Comparison of ENCODE assay signal across 12 mouse cellular contexts in the genomic region with DNA sequence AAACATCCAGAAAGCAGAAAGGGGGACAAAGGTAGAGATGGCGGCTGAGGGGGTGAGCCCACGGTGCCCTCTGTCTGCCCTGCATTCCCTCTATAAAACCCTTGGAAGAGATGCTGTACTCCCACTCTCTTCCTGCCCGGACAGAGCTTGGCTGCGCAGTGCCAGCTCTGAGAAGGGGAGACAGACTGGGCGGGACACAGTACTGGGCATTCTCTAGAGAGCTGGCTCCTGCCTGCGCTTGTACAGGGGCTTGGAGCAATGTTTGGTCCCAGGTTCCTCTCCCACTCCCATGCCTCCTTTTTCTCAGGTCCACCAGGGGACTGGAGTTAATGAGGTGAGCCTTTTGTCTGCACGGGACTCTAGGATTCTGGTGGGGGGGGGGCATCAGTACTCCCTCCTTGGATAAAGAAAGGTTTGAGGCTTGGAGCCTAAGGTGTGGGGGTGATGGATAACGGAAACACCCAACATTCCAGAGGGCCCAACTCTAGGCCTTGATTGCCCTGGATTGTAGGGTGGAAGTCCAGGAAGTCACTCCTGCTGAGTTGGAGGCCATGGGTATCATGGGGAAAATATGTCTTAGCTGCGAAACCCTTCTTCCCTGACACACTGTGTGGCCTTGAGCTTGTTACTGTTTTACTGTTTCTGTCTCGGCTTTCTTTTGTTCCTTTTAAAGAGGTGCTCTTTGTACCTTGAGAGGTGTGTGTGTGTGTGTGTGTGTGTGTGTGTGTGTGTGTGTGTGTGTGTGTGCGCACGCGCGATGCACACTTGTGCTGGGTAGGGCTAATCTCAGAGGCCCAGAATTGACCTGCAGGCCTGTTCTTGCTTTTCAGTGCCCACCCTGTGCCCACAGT. TPM values are rescaled to one million over a fixed set of nuclear protein-coding genes. Genes with fewer than 3 reads are reported as not detected.
A peak's percentile ranks its signal among the peaks of the same experiment; 100 is the strongest.
DNase-seq lines count a peak whose midpoint lies in the region; ATAC-seq and TF ChIP-seq lines count a peak whose summit lies in the region.
"Had no signal": no experiment of that assay in that cellular context is flagged by ENCODE, and none has a peak within 500 bp of the region (broad histone marks: within the 10 kb centered on the region; RNA-seq: fewer than 3 reads in every experiment).

No protein-coding gene starts in this region.

- H3K4me2 ChIP-seq in kidney, postnatal 0 days (ENCODE audit: low read length), result no peak overlapping the region
- no peak overlapping the region for H3K4me2 ChIP-seq in kidney, embryonic 14.5 days (replicated peaks; ENCODE audit: low read depth, low read length)
- H3K4me2 ChIP-seq in embryonic facial prominence, embryonic 14.5 days (ENCODE audit: low read depth, low read length), result no peak overlapping the region
- H3K4me2 ChIP-seq in intestine, embryonic 15.5 days (replicated peaks), result no peak overlapping the region
- H3K4me2 ChIP-seq in neural tube, embryonic 14.5 days (ENCODE audit: low read depth, low read length), result no peak overlapping the region
- H3K4me2 ChIP-seq: heart, embryonic 13.5 days; stomach, embryonic 15.5 days had no signal

- no peaks in the 10 kb centered on the region for H3K9me3 ChIP-seq in kidney, postnatal 0 days (replicated peaks; ENCODE audit: low read length)
- H3K9me3 ChIP-seq in kidney, embryonic 14.5 days (ENCODE audit: control insufficient read depth, low read length), result 0 out of 2 replicates have a peak, but pooled peaks cover 2% of the 10 kb centered on the region
- H3K9me3 ChIP-seq in embryonic facial prominence, embryonic 14.5 days (ENCODE audit: control insufficient read depth, low read length), result no peaks in the 10 kb centered on the region
- H3K9me3 ChIP-seq in intestine, embryonic 15.5 days, result no peaks in the 10 kb centered on the region
- no peaks in the 10 kb centered on the region for H3K9me3 ChIP-seq in neural tube, embryonic 14.5 days (ENCODE audit: control insufficient read depth, low read length)
- H3K9me3 ChIP-seq: heart, embryonic 13.5 days; stomach, embryonic 15.5 days had no signal

- no peak overlapping the region for H3K9ac ChIP-seq in kidney, postnatal 0 days (ENCODE audit: low read depth, low read length)
- no peak overlapping the region for H3K9ac ChIP-seq in kidney, embryonic 14.5 days (ENCODE audit: low read depth, low read length)
- no peak overlapping the region for H3K9ac ChIP-seq in embryonic facial prominence, embryonic 14.5 days (ENCODE audit: low read depth, low read length)
- no peak overlapping the region for H3K9ac ChIP-seq in intestine, embryonic 15.5 days
- no peak overlapping the region for H3K9ac ChIP-seq in neural tube, embryonic 14.5 days (replicated peaks; ENCODE audit: low read depth, low read length)
- H3K9ac ChIP-seq: heart, embryonic 13.5 days; stomach, embryonic 15.5 days had no signal

- no peaks in the 10 kb centered on the region for H3K4me1 ChIP-seq in kidney, postnatal 0 days (replicated peaks; ENCODE audit: insufficient read depth, low read length)
- H3K4me1 ChIP-seq in kidney, embryonic 14.5 days (ENCODE audit: control insufficient read depth, insufficient read depth, low read length), result no peaks in the 10 kb centered on the region; the same call in 1 of the 2 replicates
- peaks cover 7% of the 10 kb centered on the region for H3K4me1 ChIP-seq in embryonic facial prominence, embryonic 14.5 days (ENCODE audit: control insufficient read depth, insufficient read depth, low read length)
- H3K4me1 ChIP-seq in intestine, embryonic 15.5 days (replicated peaks), result peaks cover 30% of the 10 kb centered on the region
- peaks cover 9% of the 10 kb centered on the region; the same call in 1 of the 2 replicates for H3K4me1 ChIP-seq in neural tube, embryonic 14.5 days (ENCODE audit: control insufficient read depth, insufficient read depth, low read length)

- DNase-seq in kidney, postnatal 0 days (ENCODE audit: low spot score), result no peak
- DNase-seq in embryonic facial prominence, embryonic 14.5 days (ENCODE audit: low spot score), result no peak
- DNase-seq in gastrocnemius, postnatal 36 days, result no peak
- DNase-seq in gastrocnemius, postnatal 4 days (ENCODE audit: low spot score in 2 of 2), result no peak
- no peak for DNase-seq in heart, postnatal 14 days
- DNase-seq: liver; right cerebral cortex, adult 18-20 months had no signal

- ATAC-seq in kidney, postnatal 0 days (replicated peaks; ENCODE audit: low FRiP score, low read depth), result 0 out of 2 replicates have a peak, but pooled peaks have one; percentile 23
- no peak for ATAC-seq in kidney, embryonic 14.5 days (ENCODE audit: low FRiP score, low TSS enrichment)
- ATAC-seq in embryonic facial prominence, embryonic 14.5 days (ENCODE audit: low read depth), result no peak
- peak; percentile 51 for ATAC-seq in intestine, embryonic 15.5 days
- ATAC-seq in neural tube, embryonic 14.5 days (ENCODE audit: low read depth), result 0 out of 2 replicates have a peak, but pooled peaks have one; percentile 50

- no peaks in the 10 kb centered on the region for H3K36me3 ChIP-seq in kidney, postnatal 0 days (ENCODE audit: insufficient read depth, low read length)
- peaks cover 3% of the 10 kb centered on the region; the same call in 1 of the 2 replicates for H3K36me3 ChIP-seq in kidney, embryonic 14.5 days (ENCODE audit: control insufficient read depth, insufficient read depth, low read length)
- H3K36me3 ChIP-seq in embryonic facial prominence, embryonic 14.5 days (ENCODE audit: control insufficient read depth, insufficient read depth, low read length), result peaks cover 74% of the 10 kb centered on the region
- H3K36me3 ChIP-seq in intestine, embryonic 15.5 days, result peaks cover 2% of the 10 kb centered on the region; the same call in 1 of the 2 replicates
- no peaks in the 10 kb centered on the region for H3K36me3 ChIP-seq in neural tube, embryonic 14.5 days (ENCODE audit: control insufficient read depth, insufficient read depth, low read length)

- H3K27me3 ChIP-seq in kidney, postnatal 0 days (ENCODE audit: insufficient read depth, low read length), result no peaks in the 10 kb centered on the region
- no peaks in the 10 kb centered on the region for H3K27me3 ChIP-seq in kidney, embryonic 14.5 days (ENCODE audit: control insufficient read depth, insufficient read depth, low read length)
- no peaks in the 10 kb centered on the region for H3K27me3 ChIP-seq in embryonic facial prominence, embryonic 14.5 days (replicated peaks; ENCODE audit: control insufficient read depth, insufficient read depth, low read length)
- H3K27me3 ChIP-seq in intestine, embryonic 15.5 days (replicated peaks), result no peaks in the 10 kb centered on the region
- no peaks in the 10 kb centered on the region for H3K27me3 ChIP-seq in neural tube, embryonic 14.5 days (ENCODE audit: control insufficient read depth, insufficient read depth, low read length)
- H3K27me3 ChIP-seq: stomach, embryonic 15.5 days had no signal

- no peak overlapping the region for H3K4me3 ChIP-seq in kidney, postnatal 0 days (replicated peaks; ENCODE audit: low read depth, low read length)
- no peak overlapping the region for H3K4me3 ChIP-seq in kidney, embryonic 14.5 days (ENCODE audit: low read length)
- no peak overlapping the region for H3K4me3 ChIP-seq in embryonic facial prominence, embryonic 14.5 days (ENCODE audit: low read depth, low read length)
- H3K4me3 ChIP-seq in intestine, embryonic 15.5 days (replicated peaks), result no peak overlapping the region
- H3K4me3 ChIP-seq in neural tube, embryonic 14.5 days (ENCODE audit: low read depth, low read length), result no peak overlapping the region
- H3K4me3 ChIP-seq: heart, embryonic 13.5 days; stomach, embryonic 15.5 days had no signal

- H3K27ac ChIP-seq in kidney, postnatal 0 days, result 0 out of 2 replicates have a peak overlapping the region, but pooled peaks have one; percentile 13
- no peak overlapping the region for H3K27ac ChIP-seq in kidney, embryonic 14.5 days (ENCODE audit: low read depth, low read length)
- H3K27ac ChIP-seq in embryonic facial prominence, embryonic 14.5 days (replicated peaks; ENCODE audit: low read depth, low read length), result peak overlapping the region; percentile 72
- peak overlapping the region; percentile 58 for H3K27ac ChIP-seq in intestine, embryonic 15.5 days
- no peak overlapping the region for H3K27ac ChIP-seq in neural tube, embryonic 14.5 days (ENCODE audit: low read depth, low read length)
- H3K27ac ChIP-seq: heart, embryonic 13.5 days; stomach, embryonic 15.5 days had no signal

- TF ChIP-seq CTCF in kidney, postnatal 0 days (IDR thresholded peaks at IDR 0.05; ENCODE audit: low read depth), result no peak

- intact Hi-C loops in gastrocnemius, postnatal 36 days (cut with DNase I), result no loop called here
- intact Hi-C loops in heart, postnatal 14 days (cut with DNase I), result no loop called here

- WGBS in kidney, postnatal 0 days, result 67% methylated on average over 14 of the region's 14 CpGs
- WGBS in kidney, embryonic 14.5 days, result 75% methylated on average over 14 of the region's 14 CpGs
- 78% methylated on average over 14 of the region's 14 CpGs for WGBS in embryonic facial prominence, embryonic 14.5 days
- WGBS in intestine, embryonic 15.5 days, result 66% methylated on average over 14 of the region's 14 CpGs
- 72% methylated on average over 14 of the region's 14 CpGs for WGBS in neural tube, embryonic 14.5 days

RNA-seq across cellular contexts. Expression of a gene that starts 7.7 kb away (rescaled TPM):
- 38.6 TPM in 2 replicates for polyA plus RNA-seq in kidney, postnatal 0 days (2015; fragmentation: Nextera tagmentation; extraction: Ambion mirVana)
- polyA plus RNA-seq in kidney, embryonic 14.5 days (2014; fragmentation: Nextera tagmentation; extraction: Ambion mirVana), result 27.6 and 28.1 TPM in 2 replicates
- 180 and 188 TPM in 2 replicates for polyA plus RNA-seq in embryonic facial prominence, embryonic 14.5 days (2014; fragmentation: Nextera tagmentation; extraction: Ambion mirVana)
- 60.0 and 63.0 TPM in 2 replicates for polyA plus RNA-seq in intestine, embryonic 15.5 days (2015; fragmentation: Nextera tagmentation; extraction: Ambion mirVana)
- polyA plus RNA-seq in neural tube, embryonic 14.5 days (2014; fragmentation: Nextera tagmentation; extraction: Ambion mirVana), result 5.8 and 18.2 TPM in 2 replicates
- total RNA-seq in gastrocnemius, postnatal 36 days (2021), result 1 to 10 TPM; 6.9 to 7.7 TPM
- total RNA-seq in gastrocnemius, postnatal 4 days (2021), result 100 to 1,000 TPM; 125 to 153 TPM
- total RNA-seq in heart, postnatal 14 days (2021), result 10 to 100 TPM; 13.9 to 19.7 TPM

RNA-seq across cellular contexts. Expression of a gene that starts 47.0 kb away (rescaled TPM):
- 73.6 and 77.6 TPM in 2 replicates for polyA plus RNA-seq in kidney, postnatal 0 days (2015; fragmentation: Nextera tagmentation; extraction: Ambion mirVana)
- polyA plus RNA-seq in kidney, embryonic 14.5 days (2014; fragmentation: Nextera tagmentation; extraction: Ambion mirVana), result 77.3 and 85.9 TPM in 2 replicates
- 67.1 and 68.6 TPM in 2 replicates for polyA plus RNA-seq in embryonic facial prominence, embryonic 14.5 days (2014; fragmentation: Nextera tagmentation; extraction: Ambion mirVana)
- polyA plus RNA-seq in intestine, embryonic 15.5 days (2015; fragmentation: Nextera tagmentation; extraction: Ambion mirVana), result 67.0 and 76.6 TPM in 2 replicates
- 66.2 and 68.3 TPM in 2 replicates for polyA plus RNA-seq in neural tube, embryonic 14.5 days (2014; fragmentation: Nextera tagmentation; extraction: Ambion mirVana)
- 10 to 100 TPM; 32.0 to 34.3 TPM for total RNA-seq in gastrocnemius, postnatal 36 days (2021)
- 10 to 100 TPM; 35.4 to 37.7 TPM for total RNA-seq in gastrocnemius, postnatal 4 days (2021)
- total RNA-seq in heart, postnatal 14 days (2021), result 10 to 100 TPM; 37.6 to 39.1 TPM

Comparison
In these comparisons a context has a peak if more than half of its experiments do, and no peak if none do; other contexts are left out.
1. ATAC-seq: peak in kidney, postnatal 0 days (single experiment), intestine, embryonic 15.5 days (single experiment) and neural tube, embryonic 14.5 days (single experiment); none in kidney, embryonic 14.5 days (single experiment) and embryonic facial prominence, embryonic 14.5 days (single experiment).
2. H3K27ac ChIP-seq: peak in kidney, postnatal 0 days (single experiment), embryonic facial prominence, embryonic 14.5 days (single experiment) and intestine, embryonic 15.5 days (single experiment); none in kidney, embryonic 14.5 days (single experiment) and neural tube, embryonic 14.5 days (single experiment).